Mouse (Mus musculus): ENCODE data around the gene Sat2. TPM values are rescaled to one million over a fixed set of nuclear protein-coding genes. Genes with fewer than 3 reads are reported as not detected.
"Not testable (repeated sequence)": the region's sequence is repeated elsewhere in the genome, so short reads cannot be mapped to it uniquely, and the experiment has no call there.

Gene Sat2
- total and polyA plus RNA-seq, 3 experiments = not detected

- Histone ChIP-seq H3K9ac (ENCODE audit: insufficient read depth, low read depth) (no peak overlapping the region), H3K36me3 (replicated peaks in 1 of 2; ENCODE audit: control insufficient read depth in 1 of 2, insufficient read depth in 1 of 2, low read length in 1 of 2) (no peaks in the 10 kb centered on the region), H3K4me1 (ENCODE audit: control insufficient read depth in 1 of 2, insufficient read depth in 2 of 2) (no peaks in the 10 kb centered on the region; a peak in 1 of 4 replicates), H3K27me3 (replicated peaks) (peaks cover 34% of the 10 kb centered on the region), H3K4me2 (ENCODE audit: insufficient read depth, low read depth, poor library complexity, severe bottlenecking) (no peak overlapping the region), H3K9me3 (replicated peaks; ENCODE audit: low read length) (no peaks in the 10 kb centered on the region), H3K27ac (ENCODE audit: insufficient read depth, low read depth) (no peak overlapping the region), H3K79me2 (replicated peaks; ENCODE audit: control insufficient read depth, extremely low read depth, insufficient read depth, poor library complexity, severe bottlenecking) (no peaks in the 10 kb centered on the region), H3K4me3 (replicated peaks in 1 of 3; ENCODE audit: low read depth in 2 of 3, low read length in 2 of 3, poor library complexity in 1 of 3) (no peak overlapping the region)
- TF ChIP-seq USF1 (IDR thresholded peaks at IDR 0.05; ENCODE audit: low read depth, low read length) (no peak), MAFK (IDR thresholded peaks at IDR 0.05; ENCODE audit: insufficient replicate concordance, low read length) (no peak), MAX (IDR thresholded peaks at IDR 0.05; ENCODE audit: low read length) (no peak)
- no peak for DNase-seq (ENCODE audit: extremely low read depth)
- dilution Hi-C loops (cut with MboI; ENCODE audit: extremely low pct_ligation_motif_present, extremely low pct_unique_long_range_greater_than_20kb, low sequenced_read_pairs) (no loop called here), in situ Hi-C loops (cut with MboI; ENCODE audit: low pct_ligation_motif_present, low pct_unique_long_range_greater_than_20kb, low sequenced_read_pairs) (no loop called here)
Observed at GRCm38 (mm10) chr11:69623006-69623405, 1.2 kb downstream of the Sat2 start.

GRCm38 (mm10) chr11:69624339-69624738, 2.5 kb downstream of the Sat2 start:
- H3K4me3 ChIP-seq (replicated peaks in 1 of 3; ENCODE audit: low read depth in 2 of 3, low read length in 2 of 3, poor library complexity in 1 of 3); H3K27ac ChIP-seq (ENCODE audit: insufficient read depth, low read depth); H3K36me3 ChIP-seq (replicated peaks in 1 of 2; ENCODE audit: control insufficient read depth in 1 of 2, insufficient read depth in 1 of 2, low read length in 1 of 2); dilution Hi-C loops (cut with MboI; ENCODE audit: extremely low pct_ligation_motif_present, extremely low pct_unique_long_range_greater_than_20kb, low sequenced_read_pairs); H3K79me2 ChIP-seq (replicated peaks; ENCODE audit: control insufficient read depth, extremely low read depth, insufficient read depth, poor library complexity, severe bottlenecking); H3K9me3 ChIP-seq (replicated peaks; ENCODE audit: low read length); DNase-seq (ENCODE audit: extremely low read depth); H3K4me1 ChIP-seq (ENCODE audit: control insufficient read depth in 1 of 2, insufficient read depth in 2 of 2); H3K9ac ChIP-seq (ENCODE audit: insufficient read depth, low read depth); in situ Hi-C loops (cut with MboI; ENCODE audit: low pct_ligation_motif_present, low pct_unique_long_range_greater_than_20kb, low sequenced_read_pairs); H3K4me2 ChIP-seq (ENCODE audit: insufficient read depth, low read depth, poor library complexity, severe bottlenecking): not testable (repeated sequence)
- TF ChIP-seq TBP (conservative IDR thresholded peaks at IDR 0.05; ENCODE audit: low read depth, low read length) = peak; percentile 60; the same call in 1 of the 2 replicates
- peaks cover 25% of the 10 kb centered on the region for H3K27me3 ChIP-seq (replicated peaks)

GRCm38 (mm10) chr11:69628286-69628685, 6.5 kb downstream of the Sat2 start:
- Histone ChIP-seq H3K4me3 (replicated peaks in 1 of 3; ENCODE audit: low read depth in 2 of 3, low read length in 2 of 3, poor library complexity in 1 of 3) (no peak overlapping the region), H3K9me3 (replicated peaks; ENCODE audit: low read length) (no peaks in the 10 kb centered on the region), H3K27ac (ENCODE audit: insufficient read depth, low read depth) (no peak overlapping the region), H3K9ac (ENCODE audit: insufficient read depth, low read depth) (no peak overlapping the region), H3K79me2 (replicated peaks; ENCODE audit: control insufficient read depth, extremely low read depth, insufficient read depth, poor library complexity, severe bottlenecking) (peaks cover 2% of the 10 kb centered on the region), H3K27me3 (replicated peaks) (peaks cover 2% of the 10 kb centered on the region), H3K4me1 (ENCODE audit: control insufficient read depth in 1 of 2, insufficient read depth in 2 of 2) (peaks cover 0 to 16% of the 10 kb centered on the region in 2 experiments; a peak in 2 of 4 replicates), H3K4me2 (ENCODE audit: insufficient read depth, low read depth, poor library complexity, severe bottlenecking) (peak overlapping the region; percentile 67), H3K36me3 (replicated peaks in 1 of 2; ENCODE audit: control insufficient read depth in 1 of 2, insufficient read depth in 1 of 2, low read length in 1 of 2) (no peaks in the 10 kb centered on the region)
- in situ Hi-C loops (cut with MboI; ENCODE audit: low pct_ligation_motif_present, low pct_unique_long_range_greater_than_20kb, low sequenced_read_pairs) = no loop called here
- dilution Hi-C loops (cut with MboI; ENCODE audit: extremely low pct_ligation_motif_present, extremely low pct_unique_long_range_greater_than_20kb, low sequenced_read_pairs) = no loop called here
- peak; percentile 91 for DNase-seq (ENCODE audit: extremely low read depth)
- TF ChIP-seq CHD2 (IDR thresholded peaks at IDR 0.05; ENCODE audit: low read length) = no peak
- no peak for TF ChIP-seq USF1 (IDR thresholded peaks at IDR 0.05; ENCODE audit: low read depth, low read length)
- TF ChIP-seq ETS1 (conservative IDR thresholded peaks at IDR 0.05; ENCODE audit: low read depth, low read length) = no peak
- no peak for TF ChIP-seq HCFC1 (IDR thresholded peaks at IDR 0.05; ENCODE audit: low read depth, low read length)
- TF ChIP-seq CTCF (conservative IDR thresholded peaks at IDR 0.05 in 1 of 2, IDR thresholded peaks at IDR 0.05 in 1 of 2; ENCODE audit: low read depth in 2 of 2, low read length in 2 of 2) = peak; percentile 95 to 99
- TF ChIP-seq JUN (IDR thresholded peaks at IDR 0.05; ENCODE audit: insufficient read depth, low read depth, low read length) = no peak
- no peak for TF ChIP-seq MAZ (IDR thresholded peaks at IDR 0.05; ENCODE audit: low read depth, low read length)
- no peak for TF ChIP-seq EP300 (IDR thresholded peaks at IDR 0.05; ENCODE audit: low read length)
- no peak for TF ChIP-seq E2F4 (IDR thresholded peaks at IDR 0.05; ENCODE audit: insufficient replicate concordance, low read depth, low read length)
- TF ChIP-seq NRF1 (IDR thresholded peaks at IDR 0.05; ENCODE audit: low read depth, low read length) = no peak; the same call in 1 of the 2 replicates
- no peak for TF ChIP-seq BHLHE40 (IDR thresholded peaks at IDR 0.05; ENCODE audit: low read depth, low read length)
- TF ChIP-seq MXI1 (IDR thresholded peaks at IDR 0.05; ENCODE audit: low read depth, low read length) = no peak
- TF ChIP-seq ZMIZ1 (IDR thresholded peaks at IDR 0.05; ENCODE audit: low read depth, low read length) = no peak
- no peak for TF ChIP-seq GABPA (IDR thresholded peaks at IDR 0.05; ENCODE audit: insufficient replicate concordance, low read depth, low read length)
- no peak for TF ChIP-seq IRF4 (IDR thresholded peaks at IDR 0.05; ENCODE audit: low read depth, low read length)
- no peak for TF ChIP-seq MEF2A (IDR thresholded peaks at IDR 0.05; ENCODE audit: borderline replicate concordance, low read depth, low read length)
- peak; percentile 74 for TF ChIP-seq RAD21 (IDR thresholded peaks at IDR 0.05; ENCODE audit: low read depth, low read length)
- peak; percentile 63 for TF ChIP-seq SMC3 (IDR thresholded peaks at IDR 0.05; ENCODE audit: low read depth, low read length)
- TF ChIP-seq SIN3A (IDR thresholded peaks at IDR 0.05; ENCODE audit: low read length) = no peak
- no peak for TF ChIP-seq ELF1 (IDR thresholded peaks at IDR 0.05; ENCODE audit: low read depth, low read length)
- 0 out of 2 replicates have a peak, but pooled peaks have one; percentile 21 for TF ChIP-seq POLR2A (IDR thresholded peaks at IDR 0.05; ENCODE audit: low read depth, low read length)
- no peak for TF ChIP-seq CHD1 (IDR thresholded peaks at IDR 0.05; ENCODE audit: low read depth, low read length)
- TF ChIP-seq TBP (conservative IDR thresholded peaks at IDR 0.05; ENCODE audit: low read depth, low read length) = 0 out of 2 replicates have a peak, but pooled peaks have one; percentile 28
- TF ChIP-seq KAT2A (IDR thresholded peaks at IDR 0.05; ENCODE audit: insufficient replicate concordance, low read length) = no peak
- TF ChIP-seq ZKSCAN1 (IDR thresholded peaks at IDR 0.05; ENCODE audit: borderline replicate concordance, low read depth, low read length) = no peak

Data from CH12.LX (cell line).